Mouse (Mus musculus): ENCODE measurements around the gene Rfng. TPM values are rescaled to one million over a fixed set of nuclear protein-coding genes. Genes with fewer than 3 reads are reported as not detected.

The Rfng gene
- polyA plus RNA-seq, 1 experiment from 2014 or later = 11.5 TPM

DNA sequence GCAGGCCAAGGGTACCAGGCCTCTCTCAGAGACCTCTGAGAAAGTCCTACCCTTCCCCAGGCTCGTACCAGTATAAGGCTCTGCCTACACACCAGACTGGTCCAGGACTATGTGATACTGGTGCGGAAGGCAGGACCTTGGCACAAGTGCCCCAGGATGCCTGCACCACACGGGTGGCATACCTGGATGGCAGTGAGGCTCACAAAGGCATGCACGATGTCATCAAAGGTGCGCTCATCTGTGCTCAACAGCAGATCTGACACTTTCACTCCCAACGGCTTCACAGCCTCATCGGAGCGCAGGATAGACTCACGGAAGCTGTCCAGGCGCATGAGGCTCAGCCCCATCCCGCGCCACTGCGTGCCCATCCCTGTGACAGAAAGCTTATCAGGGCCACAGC lies 34.2 kb upstream of the Rfng start:
- Histone ChIP-seq H3K4me1 (ENCODE audit: control insufficient read depth, low read depth, low read length) (peaks cover 16% of the 10 kb centered on the region), H3K9ac (ENCODE audit: low read depth, low read length) (no peak overlapping the region), H3K9me3 (replicated peaks; ENCODE audit: control insufficient read depth, low read length) (no peaks in the 10 kb centered on the region), H3K4me2 (ENCODE audit: low read depth, low read length) (no peak overlapping the region), H3K27ac (ENCODE audit: low read length) (no peak overlapping the region), H3K36me3 (ENCODE audit: control insufficient read depth, insufficient read depth) (peaks cover 59% of the 10 kb centered on the region), H3K4me3 (ENCODE audit: low read depth, low read length) (no peak overlapping the region), H3K27me3 (ENCODE audit: control insufficient read depth, insufficient read depth, low read depth, low read length) (no peaks in the 10 kb centered on the region)
- WGBS (ENCODE audit: insufficient replicate concordance) = 91% methylated on average over 13 of the region's 13 CpGs
- no peak for ATAC-seq (ENCODE audit: low read depth)

DNA sequence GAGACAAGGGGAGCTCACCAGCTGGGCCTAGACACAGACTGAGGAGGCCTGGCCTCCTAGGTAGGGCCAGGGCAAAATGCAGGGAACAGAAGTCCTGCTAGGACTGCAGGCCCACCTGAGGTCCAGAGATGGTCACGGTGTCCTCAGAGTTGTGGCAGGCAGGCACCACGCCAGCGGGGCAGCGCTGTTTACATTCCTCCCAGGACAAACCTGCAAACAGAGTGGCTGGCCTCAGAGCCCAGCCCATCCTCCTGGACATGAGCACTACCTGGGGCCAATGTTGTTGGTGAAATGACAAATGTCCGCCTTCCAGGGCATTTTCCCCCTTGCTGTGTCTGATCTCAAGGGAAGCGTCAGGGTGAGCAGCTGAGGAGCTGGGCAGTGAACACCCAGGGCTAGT lies 33.4 kb upstream of the Rfng start:
- Histone ChIP-seq H3K27ac (ENCODE audit: low read length) (no peak overlapping the region), H3K9me3 (replicated peaks; ENCODE audit: control insufficient read depth, low read length) (no peaks in the 10 kb centered on the region), H3K9ac (ENCODE audit: low read depth, low read length) (no peak overlapping the region), H3K36me3 (ENCODE audit: control insufficient read depth, insufficient read depth) (peaks cover 66% of the 10 kb centered on the region), H3K27me3 (ENCODE audit: control insufficient read depth, insufficient read depth, low read depth, low read length) (no peaks in the 10 kb centered on the region), H3K4me2 (ENCODE audit: low read depth, low read length) (no peak overlapping the region), H3K4me1 (ENCODE audit: control insufficient read depth, low read depth, low read length) (peaks cover 13% of the 10 kb centered on the region), H3K4me3 (ENCODE audit: low read depth, low read length) (no peak overlapping the region)
- 74% methylated on average over 6 of the region's 6 CpGs for WGBS (ENCODE audit: insufficient replicate concordance)
- ATAC-seq (ENCODE audit: low read depth) = peak; percentile 23; the same call in 1 of the 2 replicates

DNA sequence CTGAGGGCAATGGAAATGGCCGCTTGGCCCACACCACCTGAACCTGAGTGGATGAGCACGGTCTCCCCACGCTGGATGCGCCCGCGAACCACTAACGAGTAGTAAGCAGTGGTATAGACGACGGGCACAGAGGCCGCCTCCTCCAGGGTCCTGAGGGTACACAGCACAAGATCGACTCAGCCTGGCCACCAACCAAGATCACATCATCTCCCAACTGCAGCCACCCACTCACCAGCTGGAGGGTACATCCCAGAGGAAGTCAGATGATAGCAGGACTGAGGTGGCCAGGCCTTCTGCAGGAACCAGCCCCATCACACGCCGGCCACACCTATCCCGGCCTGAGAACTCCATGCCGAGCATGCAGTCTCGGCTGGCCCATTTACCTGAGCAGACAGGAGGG lies 28.1 kb upstream of the Rfng start:
- H3K9ac ChIP-seq (ENCODE audit: low read depth, low read length) = no peak overlapping the region
- ATAC-seq (ENCODE audit: low read depth) = no peak
- no peak overlapping the region for H3K4me3 ChIP-seq (ENCODE audit: low read depth, low read length)
- H3K27me3 ChIP-seq (ENCODE audit: control insufficient read depth, insufficient read depth, low read depth, low read length) = no peaks in the 10 kb centered on the region
- no peaks in the 10 kb centered on the region for H3K4me1 ChIP-seq (ENCODE audit: control insufficient read depth, low read depth, low read length)
- H3K9me3 ChIP-seq (replicated peaks; ENCODE audit: control insufficient read depth, low read length) = no peaks in the 10 kb centered on the region
- H3K4me2 ChIP-seq (ENCODE audit: low read depth, low read length) = no peak overlapping the region
- H3K36me3 ChIP-seq (ENCODE audit: control insufficient read depth, insufficient read depth) = peaks cover 91% of the 10 kb centered on the region
- WGBS (ENCODE audit: insufficient replicate concordance) = 88% methylated on average over 16 of the region's 16 CpGs
- H3K27ac ChIP-seq (ENCODE audit: low read length) = no peak overlapping the region

- Histone ChIP-seq H3K27me3 (ENCODE audit: control insufficient read depth, insufficient read depth, low read depth, low read length) (no peaks in the 10 kb centered on the region), H3K4me3 (ENCODE audit: low read depth, low read length) (no peak overlapping the region), H3K4me1 (ENCODE audit: control insufficient read depth, low read depth, low read length) (no peaks in the 10 kb centered on the region), H3K27ac (ENCODE audit: low read length) (no peak overlapping the region), H3K9me3 (replicated peaks; ENCODE audit: control insufficient read depth, low read length) (no peaks in the 10 kb centered on the region), H3K4me2 (ENCODE audit: low read depth, low read length) (no peak overlapping the region), H3K36me3 (ENCODE audit: control insufficient read depth, insufficient read depth) (peaks cover 54% of the 10 kb centered on the region), H3K9ac (ENCODE audit: low read depth, low read length) (no peak overlapping the region)
- ATAC-seq (ENCODE audit: low read depth) = no peak
- WGBS (ENCODE audit: insufficient replicate concordance) = 65% methylated on average over 12 of the region's 12 CpGs
Measured at GRCm38 (mm10) chr11:120808010-120808409, 24.0 kb upstream of the Rfng start.

DNA sequence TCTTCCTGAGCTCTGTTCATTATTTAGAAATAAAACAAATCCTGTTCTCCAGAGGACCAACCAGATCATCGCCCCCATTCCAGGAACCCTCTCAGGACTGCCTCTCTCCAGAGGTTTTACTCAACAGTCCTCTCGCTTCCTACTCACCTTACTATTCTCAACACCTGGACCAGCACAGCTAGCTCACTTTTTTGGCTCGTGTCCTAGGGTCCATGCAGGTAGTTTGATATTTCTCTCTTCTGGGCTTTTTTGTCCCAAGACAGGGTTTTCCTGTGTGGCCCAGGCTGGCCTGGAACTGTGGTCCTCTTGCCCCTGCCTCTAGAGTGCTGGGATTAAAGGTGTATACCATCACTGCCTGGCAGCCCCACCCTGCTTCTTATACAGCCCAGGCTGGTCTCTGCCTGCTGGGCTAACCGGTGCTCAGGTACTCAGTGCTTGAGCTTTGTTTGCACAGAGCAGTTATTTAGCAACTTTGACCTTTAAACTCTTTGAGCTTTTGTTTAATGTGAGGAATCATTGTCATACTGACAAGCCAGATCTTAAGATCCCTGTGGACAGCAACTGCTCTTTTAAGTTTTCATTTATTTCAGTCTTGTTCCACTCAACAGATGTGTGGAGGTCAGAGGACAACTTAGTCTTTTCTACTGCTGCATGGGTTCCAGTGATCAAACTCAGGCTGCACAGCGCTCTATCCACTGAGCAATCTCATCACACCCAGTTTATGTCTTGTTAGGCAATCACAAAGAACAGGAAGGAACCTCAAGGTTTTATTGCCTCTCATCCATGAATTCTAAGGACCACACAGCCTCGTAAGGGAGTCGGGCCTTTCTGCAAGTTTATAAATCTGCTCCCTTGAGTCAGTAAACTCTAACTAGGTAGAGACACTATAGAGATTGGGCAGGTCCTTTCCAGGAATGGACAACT lies 21.6 kb upstream of the Rfng start:
- 65% methylated on average over 7 of the region's 7 CpGs for WGBS (ENCODE audit: insufficient replicate concordance)
- ATAC-seq (ENCODE audit: low read depth) = no peak
- H3K9ac ChIP-seq (ENCODE audit: low read depth, low read length) = no peak overlapping the region
- no peaks in the 10 kb centered on the region for H3K9me3 ChIP-seq (replicated peaks; ENCODE audit: control insufficient read depth, low read length)
- H3K4me2 ChIP-seq (ENCODE audit: low read depth, low read length) = no peak overlapping the region
- no peaks in the 10 kb centered on the region for H3K4me1 ChIP-seq (ENCODE audit: control insufficient read depth, low read depth, low read length)
- no peak overlapping the region for H3K4me3 ChIP-seq (ENCODE audit: low read depth, low read length)
- peaks cover 34% of the 10 kb centered on the region for H3K36me3 ChIP-seq (ENCODE audit: control insufficient read depth, insufficient read depth)
- H3K27me3 ChIP-seq (ENCODE audit: control insufficient read depth, insufficient read depth, low read depth, low read length) = no peaks in the 10 kb centered on the region
- no peak overlapping the region for H3K27ac ChIP-seq (ENCODE audit: low read length)

GRCm38 (mm10) chr11:120804769-120805168 lies 20.8 kb upstream of the Rfng start:
- no peaks in the 10 kb centered on the region for H3K9me3 ChIP-seq (replicated peaks; ENCODE audit: control insufficient read depth, low read length)
- H3K27ac ChIP-seq (ENCODE audit: low read length) = no peak overlapping the region

GRCm38 (mm10) chr11:120804274-120804673 lies 20.3 kb upstream of the Rfng start:
- no peak for ATAC-seq (ENCODE audit: low read depth)
- H3K9me3 ChIP-seq (replicated peaks; ENCODE audit: control insufficient read depth, low read length) = no peaks in the 10 kb centered on the region
- H3K4me3 ChIP-seq (ENCODE audit: low read depth, low read length) = no peak overlapping the region
- H3K27me3 ChIP-seq (ENCODE audit: control insufficient read depth, insufficient read depth, low read depth, low read length) = no peaks in the 10 kb centered on the region
- 64% methylated on average over 7 of the region's 7 CpGs for WGBS (ENCODE audit: insufficient replicate concordance)
- H3K4me2 ChIP-seq (ENCODE audit: low read depth, low read length) = no peak overlapping the region
- H3K36me3 ChIP-seq (ENCODE audit: control insufficient read depth, insufficient read depth) = peaks cover 20% of the 10 kb centered on the region
- H3K4me1 ChIP-seq (ENCODE audit: control insufficient read depth, low read depth, low read length) = peaks cover 4% of the 10 kb centered on the region
- H3K9ac ChIP-seq (ENCODE audit: low read depth, low read length) = no peak overlapping the region
- H3K27ac ChIP-seq (ENCODE audit: low read length) = no peak overlapping the region

More at GRCm38 (mm10) chr11:120804769-120805168, 20.8 kb upstream of the Rfng start:
- H3K4me1 ChIP-seq (ENCODE audit: control insufficient read depth, low read depth, low read length) = peaks cover 4% of the 10 kb centered on the region
- H3K36me3 ChIP-seq (ENCODE audit: control insufficient read depth, insufficient read depth) = peaks cover 25% of the 10 kb centered on the region
- H3K4me3 ChIP-seq (ENCODE audit: low read depth, low read length) = no peak overlapping the region
- 64% methylated on average over 4 of the region's 4 CpGs for WGBS (ENCODE audit: insufficient replicate concordance)
- no peak overlapping the region for H3K9ac ChIP-seq (ENCODE audit: low read depth, low read length)
- no peak overlapping the region for H3K4me2 ChIP-seq (ENCODE audit: low read depth, low read length)
- H3K27me3 ChIP-seq (ENCODE audit: control insufficient read depth, insufficient read depth, low read depth, low read length) = no peaks in the 10 kb centered on the region
- no peak for ATAC-seq (ENCODE audit: low read depth)

DNA sequence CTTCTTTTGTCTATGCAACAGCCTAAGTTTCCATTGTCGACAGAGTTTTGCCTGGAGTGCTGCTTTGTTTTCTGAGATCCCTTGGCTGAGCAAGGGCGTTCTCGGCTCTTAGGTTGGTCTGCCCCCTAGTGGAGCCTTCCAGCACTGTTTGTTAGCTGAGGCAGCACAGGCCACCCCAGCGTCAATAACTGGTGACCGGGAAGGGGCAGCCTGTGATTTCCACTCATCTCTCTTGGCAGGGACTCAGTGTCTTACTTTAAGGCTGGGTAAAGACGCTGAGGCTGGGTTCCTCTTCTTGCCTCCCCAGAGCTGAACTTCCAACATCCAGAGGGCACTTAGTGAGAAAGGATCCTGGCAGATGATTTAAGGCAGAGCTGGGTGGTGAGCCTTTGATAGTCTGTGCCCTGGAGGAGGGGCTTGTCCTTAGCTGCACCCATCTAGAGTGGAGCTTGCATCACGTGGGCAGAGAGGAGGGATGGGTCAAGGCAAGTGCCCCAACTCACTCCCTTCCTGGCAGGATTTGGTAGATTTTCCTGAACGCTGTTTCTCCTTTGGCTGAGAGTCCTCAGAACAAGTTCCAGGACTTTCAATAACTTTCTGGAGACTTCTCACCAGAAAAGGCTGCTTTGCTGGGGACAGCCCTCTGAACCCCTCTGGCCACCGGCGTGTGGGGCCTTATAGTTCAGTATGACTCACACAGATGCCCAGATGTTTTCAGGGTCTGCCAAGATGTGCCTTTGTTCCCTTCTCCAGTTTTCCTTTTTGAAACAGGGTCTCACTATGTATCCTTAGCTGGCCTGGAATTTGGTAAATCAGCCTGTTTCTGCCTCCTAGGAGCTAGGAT lies 16.3 kb upstream of the Rfng start:
- no peaks in the 10 kb centered on the region for H3K36me3 ChIP-seq (ENCODE audit: control insufficient read depth, insufficient read depth)
- H3K4me2 ChIP-seq (ENCODE audit: low read depth, low read length) = no peak overlapping the region
- no peaks in the 10 kb centered on the region for H3K27me3 ChIP-seq (ENCODE audit: control insufficient read depth, insufficient read depth, low read depth, low read length)
- no peak overlapping the region for H3K27ac ChIP-seq (ENCODE audit: low read length)
- WGBS (ENCODE audit: insufficient replicate concordance) = 12% methylated on average over 10 of the region's 10 CpGs
- ATAC-seq (ENCODE audit: low read depth) = peak; percentile 39; the same call in 1 of the 2 replicates
- no peak overlapping the region for H3K4me3 ChIP-seq (ENCODE audit: low read depth, low read length)
- no peaks in the 10 kb centered on the region for H3K9me3 ChIP-seq (replicated peaks; ENCODE audit: control insufficient read depth, low read length)
- no peak overlapping the region for H3K9ac ChIP-seq (ENCODE audit: low read depth, low read length)
- H3K4me1 ChIP-seq (ENCODE audit: control insufficient read depth, low read depth, low read length) = peaks cover 13% of the 10 kb centered on the region
